Mouse (Mus musculus) brain, embryonic 14.5 days (tissue): ENCODE measurements at regions not wholly inside any gene's neighbourhood (a gene's known extent, or its start where the extent isn't known, plus 50 kb on each side); places are given as distances from the start of the nearest gene placed in this dataset.
A peak's percentile ranks its signal among the peaks of the same experiment; 100 is the strongest.

Experiments used
- DNase-seq: peaks from one replicate; pipeline ENCODE4 v3.0.0-alpha.2; 2011; ENCODE audit warnings: low read depth
- CTCF ChIP-seq: fragments of 200-500 bp; IDR thresholded peaks from 2 replicates; pipeline ENCODE4 v1.5.1; 2012; ENCODE audit warnings: inconsistent platforms, mild to moderate bottlenecking, moderate library complexity, borderline replicate concordance; ENCODE audit not compliant: insufficient read depth, insufficient read length; ENCODE audit errors: extremely low read depth
- POLR2A ChIP-seq: fragments of 200-500 bp; IDR thresholded peaks from 2 replicates; pipeline ENCODE4 v1.6.1; 2012; ENCODE audit warnings: mild to moderate bottlenecking, inconsistent platforms, borderline replicate concordance; ENCODE audit not compliant: poor library complexity, insufficient read depth, insufficient read length, severe bottlenecking; ENCODE audit errors: extremely low read depth

DNA sequence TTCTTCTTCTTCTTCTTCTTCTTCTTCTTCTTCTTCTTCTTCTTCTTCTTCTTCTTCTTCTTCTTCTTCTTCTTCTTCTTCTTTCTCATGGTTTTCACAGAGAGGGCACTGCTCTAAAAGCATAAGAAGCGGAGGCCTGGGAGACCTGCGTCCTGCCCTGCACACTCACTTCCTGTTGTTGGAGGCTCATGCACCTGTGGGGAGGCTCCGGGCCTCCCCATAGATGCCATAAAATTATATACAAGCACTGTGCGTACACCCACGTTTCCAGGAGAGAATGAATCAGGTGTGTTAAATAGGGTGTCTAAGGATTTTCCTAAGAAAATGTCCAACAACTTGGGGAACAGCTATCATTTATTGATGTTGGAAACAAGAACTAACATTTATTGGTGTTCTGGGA, 148.9 kb upstream of the Pik3r1 start:
- DNase-seq = no peak
- TF ChIP-seq CTCF = no peak
- TF ChIP-seq POLR2A = no peak

GRCm38 (mm10) chr13:101918185-101918584, 150.2 kb upstream of the Pik3r1 start:
- TF ChIP-seq CTCF (no peak), POLR2A (no peak)
- no peak for DNase-seq

GRCm38 (mm10) chr13:101919266-101919665, 151.2 kb upstream of the Pik3r1 start:
- TF ChIP-seq POLR2A = no peak
- TF ChIP-seq CTCF = no peak
- DNase-seq = no peak

DNA sequence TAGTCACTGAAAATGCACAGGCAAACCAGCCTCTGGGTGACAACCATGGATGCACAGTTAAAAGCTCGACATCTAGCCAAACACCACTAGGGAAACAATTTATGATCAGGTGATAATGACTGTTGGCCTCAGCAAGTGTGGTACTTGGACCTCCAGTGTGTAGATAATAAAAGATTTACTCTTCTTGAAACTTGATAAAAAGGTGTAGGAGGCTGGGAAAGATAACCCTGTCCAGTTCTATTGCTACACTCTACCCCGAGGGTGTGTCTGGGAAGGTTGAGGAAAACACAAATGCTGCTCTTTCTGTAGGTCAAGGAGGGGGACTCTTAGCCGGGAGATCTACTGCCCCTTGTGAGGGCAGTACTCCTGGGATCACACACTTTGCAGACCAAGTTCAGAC, 152.4 kb upstream of the Pik3r1 start:
- no peak for TF ChIP-seq CTCF
- no peak for TF ChIP-seq POLR2A
- no peak for DNase-seq

- TF ChIP-seq POLR2A (no peak), CTCF (no peak)
- DNase-seq = no peak
Observed at GRCm38 (mm10) chr13:101924637-101925036, 156.6 kb upstream of the Pik3r1 start.

DNA sequence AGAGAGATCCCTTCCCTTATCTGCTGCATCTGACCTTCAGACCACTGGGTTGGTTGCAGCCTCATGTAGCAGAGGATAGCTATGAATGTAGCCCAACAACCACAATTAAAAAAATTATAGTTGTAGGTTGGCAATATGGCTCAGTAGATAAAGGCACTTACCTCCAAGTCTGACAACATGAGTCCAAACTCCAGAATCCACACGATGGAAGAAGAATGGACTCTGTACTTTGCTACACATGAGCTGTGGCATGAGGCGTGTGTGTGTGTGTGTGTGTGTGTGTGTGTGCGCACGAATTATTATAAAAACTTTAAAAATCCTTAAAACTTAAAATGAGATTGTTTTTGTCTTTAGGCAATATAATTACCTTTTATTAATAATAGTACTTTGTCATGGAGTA, 163.2 kb upstream of the Pik3r1 start:
- TF ChIP-seq CTCF (no peak), POLR2A (no peak)
- DNase-seq = no peak

DNA sequence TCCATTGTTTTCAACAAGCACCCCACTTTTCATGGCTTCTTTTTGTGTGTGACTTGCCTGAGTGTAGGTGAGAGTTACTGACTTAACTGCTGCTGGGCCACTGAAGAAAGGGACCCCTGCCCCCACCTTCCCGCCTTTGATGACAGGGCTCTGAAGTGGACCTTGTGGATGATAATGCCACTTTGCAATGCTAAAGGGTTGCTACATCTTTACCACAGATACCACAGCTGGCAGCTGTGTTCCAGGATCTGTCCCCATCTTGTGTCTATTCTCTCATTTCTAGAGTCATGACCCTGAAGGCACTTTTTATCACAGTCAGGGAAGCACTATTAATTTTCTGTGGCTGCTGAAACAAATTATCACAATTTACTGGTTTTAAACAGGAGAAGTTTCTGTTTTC, 163.9 kb upstream of the Pik3r1 start:
- TF ChIP-seq CTCF (no peak), POLR2A (no peak)

DNA sequence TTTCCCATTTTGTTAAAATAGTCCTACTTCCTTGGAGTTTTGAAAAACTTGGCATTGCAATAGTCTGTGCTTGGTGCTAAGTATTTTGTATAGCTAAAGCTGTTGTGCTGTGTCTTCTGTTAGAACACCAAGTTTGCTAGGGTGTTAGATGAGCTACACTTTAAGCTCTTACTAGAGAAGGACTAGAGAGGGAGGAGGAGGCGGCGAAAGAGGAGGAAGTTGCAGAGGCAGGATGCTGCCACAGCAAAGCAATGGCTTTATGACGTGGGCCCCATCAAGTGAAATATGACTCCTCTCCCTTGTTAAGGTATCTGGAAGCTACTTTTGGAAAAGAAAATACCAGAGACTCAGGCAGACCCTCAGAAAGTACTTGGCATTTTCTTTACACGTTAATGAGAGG, 167.8 kb upstream of the Pik3r1 start:
- no peak for DNase-seq
- TF ChIP-seq POLR2A = no peak
- no peak for TF ChIP-seq CTCF

More for the DNA sequence above, 163.9 kb upstream of the Pik3r1 start:
- no peak for DNase-seq

DNA sequence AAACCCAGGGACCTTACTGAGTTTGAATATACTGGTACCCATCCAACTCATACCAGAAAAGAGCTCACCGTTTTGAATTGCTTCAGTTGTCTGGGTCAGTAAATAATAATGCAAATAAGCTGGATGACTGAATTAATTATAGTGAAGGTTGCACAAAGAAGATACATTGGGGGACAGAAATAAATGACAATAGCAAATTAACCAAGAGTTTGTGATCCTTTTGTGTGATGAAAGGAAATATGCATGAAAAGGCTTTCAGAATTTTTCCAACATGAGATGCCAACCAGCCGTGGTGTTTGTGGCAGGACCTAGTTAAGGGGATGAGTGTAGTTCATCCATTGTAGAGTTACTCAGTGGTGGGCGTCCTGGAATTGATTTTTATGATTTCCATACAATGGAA, 186.5 kb upstream of the Pik3r1 start:
- DNase-seq = no peak
- TF ChIP-seq CTCF (no peak), POLR2A (no peak)

DNA sequence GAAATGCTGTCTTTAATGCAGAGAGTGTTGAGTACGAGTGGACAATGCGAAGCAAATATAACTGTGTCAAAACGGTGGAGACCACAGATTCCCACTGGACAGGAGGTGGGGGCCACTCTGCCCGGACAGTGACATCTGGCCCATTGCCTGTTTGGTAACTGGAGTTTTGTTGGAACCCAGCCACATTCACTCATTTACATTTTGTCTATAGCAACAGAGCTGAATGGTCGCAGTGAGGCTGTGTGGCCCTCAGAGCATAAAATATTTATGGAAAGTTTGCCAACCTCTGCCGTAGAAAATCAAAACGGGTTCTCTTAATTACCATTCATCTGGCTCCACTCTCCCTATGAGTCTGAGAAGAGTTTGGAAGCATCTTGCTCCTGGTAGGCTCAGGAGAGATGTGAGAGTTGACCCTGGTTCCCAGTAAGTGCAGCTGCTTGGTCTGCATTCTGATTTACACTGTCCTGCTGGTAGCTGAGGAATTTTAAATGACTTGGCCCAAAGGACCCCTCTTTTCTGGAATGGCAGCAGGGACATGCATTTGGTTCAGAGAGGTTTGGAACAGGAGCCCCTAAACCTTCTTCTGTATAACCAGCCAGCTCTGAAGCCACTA, 187.9 kb upstream of the Pik3r1 start:
- no peak for TF ChIP-seq POLR2A
- no peak for TF ChIP-seq CTCF
- peak; percentile 69 for DNase-seq

DNA sequence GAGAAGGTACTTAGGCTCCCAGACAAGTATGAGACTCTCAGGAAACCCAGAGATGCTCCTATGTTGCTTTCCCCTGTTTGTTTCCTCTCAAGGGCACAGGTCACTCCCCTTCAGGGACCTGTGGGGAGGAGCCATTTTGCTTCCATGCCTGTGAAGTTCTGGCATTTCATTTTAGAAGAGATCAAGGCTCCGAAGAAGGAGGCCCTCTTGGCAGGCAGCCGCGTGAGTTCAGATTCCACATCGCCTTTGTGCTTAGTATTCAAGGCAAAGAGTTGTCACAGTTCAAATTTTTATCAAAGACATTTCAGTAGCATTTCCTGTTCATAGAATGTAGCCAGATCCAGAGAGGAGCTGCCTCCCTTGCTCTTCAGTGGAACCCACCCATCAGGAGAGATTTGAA, 189.8 kb upstream of the Pik3r1 start:
- TF ChIP-seq POLR2A (no peak), CTCF (no peak)
- DNase-seq = no peak

DNA sequence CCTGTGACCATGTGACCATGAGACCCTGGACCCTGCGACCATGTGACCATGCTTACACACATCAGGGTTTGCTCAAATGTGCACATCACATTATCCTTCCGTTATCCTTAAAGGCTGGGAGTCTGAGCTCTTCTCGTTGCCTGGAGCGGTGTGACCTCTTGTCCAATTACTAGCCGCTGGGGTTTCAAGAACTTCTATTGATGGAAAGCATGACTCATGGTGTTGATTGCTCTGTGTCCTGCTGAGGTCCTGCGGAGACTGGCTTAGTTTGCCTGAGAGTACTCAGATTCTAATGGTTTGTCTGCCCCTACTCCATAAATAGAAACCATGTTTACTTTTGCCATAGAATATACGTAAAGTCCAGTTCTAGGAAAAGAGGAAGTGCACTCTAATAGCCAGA, 197.5 kb upstream of the Pik3r1 start:
- TF ChIP-seq POLR2A (no peak), CTCF (no peak)
- no peak for DNase-seq

- DNase-seq = no peak
- TF ChIP-seq POLR2A = no peak
- TF ChIP-seq CTCF = no peak
Observed at GRCm38 (mm10) chr13:101966799-101967397, 198.9 kb upstream of the Pik3r1 start.

GRCm38 (mm10) chr13:101967466-101967865, 199.4 kb upstream of the Pik3r1 start:
- no peak for DNase-seq
- TF ChIP-seq CTCF (no peak), POLR2A (no peak)
